Mouse (Mus musculus): ENCODE data around the gene Pik3r6. TPM values are rescaled to one million over a fixed set of nuclear protein-coding genes. Genes with fewer than 3 reads are reported as not detected.

Gene Pik3r6
- polyA plus RNA-seq, 1 experiment from 2014 or later: 4.3 TPM

DNA sequence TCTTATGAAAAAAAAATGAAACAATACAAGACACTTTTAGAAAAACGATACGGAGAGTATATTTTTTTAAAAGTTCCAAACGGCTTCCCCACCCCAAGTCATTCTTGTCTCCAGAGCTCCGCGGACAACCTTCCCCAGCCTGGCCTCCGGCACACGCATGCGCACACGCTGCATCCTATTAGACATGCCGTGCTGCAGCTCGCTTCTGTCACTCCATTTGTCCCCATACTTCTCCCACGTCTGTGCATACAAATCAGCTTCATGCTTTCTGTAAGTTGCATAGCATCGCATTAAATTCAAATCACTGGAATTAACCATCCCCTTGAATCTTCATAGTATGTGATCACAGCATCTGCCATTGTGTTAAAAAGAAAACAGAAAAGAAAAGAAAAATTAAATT, 80.4 kb downstream of the Pik3r6 start:
- Histone ChIP-seq H3K9me3 (replicated peaks) (no peaks in the 10 kb centered on the region), H3K4me1 (replicated peaks) (peaks cover 4% of the 10 kb centered on the region; the same call in 1 of the 2 replicates), H3K27ac (no peak overlapping the region), H3K4me2 (no peak overlapping the region), H3K36me3 (no peaks in the 10 kb centered on the region), H3K4me3 (no peak overlapping the region), H3K9ac (no peak overlapping the region), H3K27me3 (no peaks in the 10 kb centered on the region)
- ATAC-seq (replicated peaks; ENCODE audit: insufficient number of reproducible peaks, insufficient read depth, low FRiP score, low read depth): no peak
- WGBS: 85% methylated on average over 13 of the region's 13 CpGs

DNA sequence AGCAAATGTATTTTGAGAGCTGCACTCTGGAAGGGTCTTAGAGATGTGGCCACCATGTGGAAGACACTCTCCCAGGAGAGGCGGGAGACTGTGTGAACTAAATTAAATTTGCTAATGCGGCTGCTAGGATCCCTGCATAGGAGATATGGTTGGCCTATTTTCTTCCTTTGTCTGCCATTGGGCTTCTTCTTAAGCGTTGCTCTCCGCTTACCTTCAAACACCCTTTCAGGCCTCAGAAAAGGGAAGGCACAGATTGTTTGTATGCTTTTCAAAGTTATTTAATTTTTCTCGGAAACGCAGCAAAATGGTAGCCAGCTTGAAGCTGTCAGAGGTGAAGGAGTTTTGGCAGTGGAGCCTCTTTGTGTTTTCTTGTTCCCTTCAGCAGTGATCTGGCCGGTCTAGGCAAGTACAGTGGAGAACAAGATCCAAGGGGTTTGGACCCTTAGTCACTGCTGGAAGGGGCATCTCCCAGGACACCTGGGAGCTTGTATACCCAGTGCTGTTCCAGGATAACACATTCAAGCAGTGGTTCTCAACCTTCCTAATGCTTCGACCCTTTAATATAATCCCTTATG, 81.2 kb downstream of the Pik3r6 start:
- Histone ChIP-seq H3K4me2 (no peak overlapping the region), H3K4me3 (no peak overlapping the region), H3K36me3 (no peaks in the 10 kb centered on the region), H3K9ac (no peak overlapping the region), H3K27ac (no peak overlapping the region), H3K4me1 (replicated peaks) (peaks cover 5% of the 10 kb centered on the region; the same call in 1 of the 2 replicates), H3K9me3 (replicated peaks) (no peaks in the 10 kb centered on the region), H3K27me3 (no peaks in the 10 kb centered on the region)
- 68% methylated on average over 8 of the region's 8 CpGs for WGBS
- no peak for ATAC-seq (replicated peaks; ENCODE audit: insufficient number of reproducible peaks, insufficient read depth, low FRiP score, low read depth)

GRCm38 (mm10) chr11:68585890-68586289, 83.1 kb downstream of the Pik3r6 start:
- peak; percentile 65; the same call in 1 of the 2 replicates for ATAC-seq (replicated peaks; ENCODE audit: insufficient number of reproducible peaks, insufficient read depth, low FRiP score, low read depth)
- H3K27ac ChIP-seq: no peak overlapping the region
- no peaks in the 10 kb centered on the region for H3K27me3 ChIP-seq

DNA sequence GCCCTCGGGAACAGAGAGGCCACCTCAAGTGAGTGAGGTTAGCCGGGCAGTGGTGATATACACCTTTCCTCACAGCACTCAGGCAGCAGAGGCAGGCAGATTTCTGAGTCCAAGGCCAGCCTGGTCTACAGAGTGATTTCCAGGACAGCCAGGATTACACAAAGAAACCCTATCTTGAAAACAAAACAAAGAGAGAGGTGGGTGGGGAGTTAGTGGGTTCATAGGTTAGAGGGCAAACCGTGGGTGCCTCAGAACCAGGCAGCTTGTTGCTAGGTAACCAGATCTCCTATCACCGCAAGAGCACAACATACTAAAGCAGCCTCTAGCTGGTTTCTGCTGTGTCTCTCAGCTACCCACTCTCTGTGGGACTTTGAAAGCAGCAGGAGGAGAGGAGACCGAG, 83.9 kb downstream of the Pik3r6 start, which contains the start of gene Ccdc42:
TSS of gene Ccdc42 (plus strand) at position 301 of the 400 bp plus-strand sequence.
- H3K4me1 ChIP-seq (replicated peaks): peaks cover 21% of the 10 kb centered on the region
- H3K9ac ChIP-seq: no peak within 1 kb of the TSS
- no peaks in the 10 kb centered on the region for H3K36me3 ChIP-seq
- H3K4me3 ChIP-seq: no peak within 1 kb of the TSS
- no peaks in the 10 kb centered on the region for H3K9me3 ChIP-seq (replicated peaks)
- H3K27ac ChIP-seq: no peak within 1 kb of the TSS
- H3K4me2 ChIP-seq: no peak within 1 kb of the TSS
- WGBS: 68% methylated on average over 5 of the region's 5 CpGs
- ATAC-seq (replicated peaks; ENCODE audit: insufficient number of reproducible peaks, insufficient read depth, low FRiP score, low read depth): no peak
- no peaks in the 10 kb centered on the region for H3K27me3 ChIP-seq

More at GRCm38 (mm10) chr11:68585890-68586289, 83.1 kb downstream of the Pik3r6 start:
- H3K36me3 ChIP-seq: no peaks in the 10 kb centered on the region
- H3K9ac ChIP-seq: no peak overlapping the region
- no peak overlapping the region for H3K4me3 ChIP-seq
- 19% methylated on average over 3 of the region's 3 CpGs for WGBS
- no peak overlapping the region for H3K4me2 ChIP-seq
- no peaks in the 10 kb centered on the region for H3K9me3 ChIP-seq (replicated peaks)
- H3K4me1 ChIP-seq (replicated peaks): peaks cover 16% of the 10 kb centered on the region

DNA sequence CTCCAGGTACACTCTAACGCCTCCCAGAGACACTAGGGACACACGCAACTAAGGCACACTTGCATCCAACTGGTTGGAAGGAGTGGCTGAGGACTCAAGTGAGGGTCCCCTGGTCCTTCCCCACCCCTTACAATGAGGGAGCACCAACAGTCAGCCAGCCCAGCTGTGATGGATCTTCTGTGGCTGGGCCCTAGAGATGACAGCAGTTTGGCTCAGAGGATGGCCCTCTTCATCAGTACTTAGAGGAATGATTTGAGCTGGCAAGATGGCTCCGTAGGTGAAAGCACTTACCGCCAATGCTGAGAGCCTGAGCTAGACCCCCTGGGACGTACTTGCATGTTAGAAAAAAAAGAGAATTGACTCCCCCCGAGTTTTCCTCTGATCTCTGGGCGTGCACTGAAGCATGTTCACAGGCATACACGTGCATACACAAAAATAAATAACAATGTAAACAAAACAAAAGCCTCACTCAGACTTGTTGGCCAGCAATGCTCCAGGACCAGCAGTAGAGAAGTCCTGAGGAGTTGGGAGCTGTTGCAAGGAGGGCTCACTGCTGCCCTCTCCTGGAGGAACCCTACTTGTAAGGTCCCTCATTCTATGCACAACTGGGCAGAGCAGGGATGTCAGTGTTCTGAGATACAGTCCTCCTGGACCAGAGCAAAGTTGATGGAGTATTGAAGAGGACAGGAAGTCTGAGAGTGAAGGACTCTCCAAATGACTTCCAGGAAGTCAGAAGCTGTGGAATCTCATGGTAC, 86.4 kb downstream of the Pik3r6 start:
- H3K9ac ChIP-seq: no peak overlapping the region
- no peaks in the 10 kb centered on the region for H3K27me3 ChIP-seq
- H3K4me2 ChIP-seq: no peak overlapping the region
- H3K27ac ChIP-seq: no peak overlapping the region
- 61% methylated on average over 8 of the region's 8 CpGs for WGBS
- H3K9me3 ChIP-seq (replicated peaks): no peaks in the 10 kb centered on the region
- 0 out of 2 replicates have a peak, but pooled peaks have one; percentile 34 for ATAC-seq (replicated peaks; ENCODE audit: insufficient number of reproducible peaks, insufficient read depth, low FRiP score, low read depth)
- peaks cover 39% of the 10 kb centered on the region for H3K4me1 ChIP-seq (replicated peaks)
- H3K4me3 ChIP-seq: no peak overlapping the region
- no peaks in the 10 kb centered on the region for H3K36me3 ChIP-seq

DNA sequence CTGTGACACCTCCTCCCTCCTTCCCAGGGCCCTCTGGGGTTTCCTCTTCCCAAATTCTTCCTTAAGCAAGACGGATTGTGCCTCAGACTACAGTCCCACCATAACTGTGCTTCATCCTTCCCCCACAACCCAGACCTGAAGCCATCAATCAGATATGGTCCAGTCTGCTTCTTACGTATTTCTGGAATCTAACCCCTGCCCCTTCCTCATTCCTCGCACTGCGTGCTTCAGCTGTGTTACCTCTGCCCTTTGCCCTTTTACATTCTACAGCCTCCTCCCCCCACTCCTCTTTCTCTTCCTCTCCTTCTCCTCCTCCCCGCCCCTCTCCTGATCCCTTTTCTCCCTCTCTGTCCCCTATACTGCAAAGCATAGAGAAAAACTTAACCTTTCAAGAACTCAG, 88.9 kb downstream of the Pik3r6 start:
- Histone ChIP-seq H3K36me3 (no peaks in the 10 kb centered on the region), H3K27ac (no peak overlapping the region), H3K9me3 (replicated peaks) (no peaks in the 10 kb centered on the region), H3K4me3 (no peak overlapping the region), H3K27me3 (no peaks in the 10 kb centered on the region), H3K4me1 (replicated peaks) (peaks cover 40% of the 10 kb centered on the region), H3K4me2 (no peak overlapping the region), H3K9ac (no peak overlapping the region)
- no peak for ATAC-seq (replicated peaks; ENCODE audit: insufficient number of reproducible peaks, insufficient read depth, low FRiP score, low read depth)
- WGBS: 52% methylated on average over 5 of the region's 5 CpGs

DNA sequence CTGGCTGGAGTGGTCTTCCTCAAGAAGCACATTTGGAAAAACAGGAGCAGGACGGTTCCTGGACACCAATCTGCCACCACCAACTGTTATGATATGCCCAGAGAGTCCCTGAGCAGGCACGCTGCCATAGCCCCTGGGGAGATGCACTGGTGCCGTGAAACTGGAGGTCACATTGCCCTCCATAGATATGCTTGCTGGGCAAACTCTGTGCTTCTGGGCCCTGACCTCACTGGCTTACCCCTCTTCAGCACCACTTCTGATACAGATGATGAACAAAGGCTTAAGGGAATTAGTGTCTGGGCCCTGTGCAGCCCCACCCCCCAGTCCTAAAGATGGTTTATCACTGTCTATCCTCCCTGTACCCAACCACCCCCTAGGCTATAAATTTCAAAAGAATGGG, 90.4 kb downstream of the Pik3r6 start:
- no peak; the same call in 1 of the 2 replicates for ATAC-seq (replicated peaks; ENCODE audit: insufficient number of reproducible peaks, insufficient read depth, low FRiP score, low read depth)
- WGBS: 28% methylated on average over 3 of the region's 3 CpGs
- H3K9ac ChIP-seq: no peak overlapping the region
- H3K4me2 ChIP-seq: no peak overlapping the region
- H3K4me1 ChIP-seq (replicated peaks): peaks cover 40% of the 10 kb centered on the region
- no peaks in the 10 kb centered on the region for H3K36me3 ChIP-seq
- no peak overlapping the region for H3K4me3 ChIP-seq
- H3K27me3 ChIP-seq: no peaks in the 10 kb centered on the region
- no peaks in the 10 kb centered on the region for H3K9me3 ChIP-seq (replicated peaks)
- H3K27ac ChIP-seq: peak overlapping the region; percentile 52

DNA sequence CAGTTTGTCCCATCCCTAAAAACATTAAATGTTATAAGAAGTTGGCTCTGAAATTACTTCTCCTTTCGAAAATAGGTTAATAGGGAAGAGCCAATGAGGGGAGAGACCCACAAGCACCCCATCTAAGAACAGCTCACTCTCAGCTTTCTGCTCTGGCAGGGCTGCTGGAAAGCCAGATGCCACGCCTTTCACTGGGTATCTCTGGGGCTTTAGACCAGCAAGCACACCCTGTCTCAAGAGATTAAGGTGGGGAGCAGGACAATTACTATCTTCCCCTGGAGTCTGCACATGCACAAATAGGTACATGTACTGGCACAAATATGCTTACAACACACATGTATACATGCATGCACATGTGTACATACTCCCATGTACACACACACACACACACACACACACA, 95.1 kb downstream of the Pik3r6 start:
- H3K4me2 ChIP-seq: no peak overlapping the region
- no peak for ATAC-seq (replicated peaks; ENCODE audit: insufficient number of reproducible peaks, insufficient read depth, low FRiP score, low read depth)
- no peaks in the 10 kb centered on the region for H3K9me3 ChIP-seq (replicated peaks)
- no peaks in the 10 kb centered on the region for H3K27me3 ChIP-seq
- no peak overlapping the region for H3K9ac ChIP-seq
- H3K4me3 ChIP-seq: no peak overlapping the region
- WGBS: 81% methylated on average over 2 of the region's 2 CpGs
- H3K36me3 ChIP-seq: no peaks in the 10 kb centered on the region
- H3K27ac ChIP-seq: no peak overlapping the region
- peaks cover 50% of the 10 kb centered on the region for H3K4me1 ChIP-seq (replicated peaks)

DNA sequence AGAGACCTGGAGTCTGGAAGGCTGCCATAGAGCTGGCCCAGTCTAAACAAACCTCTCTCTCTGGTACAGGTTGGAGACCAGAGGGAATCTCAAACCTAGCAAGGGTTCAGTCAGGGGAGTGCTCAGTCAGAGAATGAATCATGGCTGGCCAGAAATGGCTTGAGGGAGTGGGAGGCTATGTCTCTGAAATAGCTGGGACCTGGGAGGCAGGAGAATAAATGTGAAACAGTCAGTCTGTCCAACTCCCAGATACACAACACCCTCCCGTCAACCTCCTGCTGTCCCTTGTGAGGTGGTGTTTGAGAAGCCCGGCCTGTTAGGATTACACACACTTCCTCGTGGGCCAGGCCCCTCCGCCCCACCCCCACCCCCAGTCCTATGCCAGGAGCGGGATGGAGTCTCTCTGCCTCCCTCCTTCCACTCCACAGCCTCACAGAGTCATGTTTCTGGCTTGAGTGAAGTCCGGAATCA, 97.8 kb downstream of the Pik3r6 start:
- ATAC-seq (replicated peaks; ENCODE audit: insufficient number of reproducible peaks, insufficient read depth, low FRiP score, low read depth): 0 out of 2 replicates have a peak, but pooled peaks have one; percentile 22
- Histone ChIP-seq H3K27me3 (no peaks in the 10 kb centered on the region), H3K27ac (peak overlapping the region; percentile 86), H3K4me2 (no peak overlapping the region), H3K9me3 (replicated peaks) (no peaks in the 10 kb centered on the region), H3K9ac (no peak overlapping the region), H3K36me3 (no peaks in the 10 kb centered on the region), H3K4me3 (no peak overlapping the region), H3K4me1 (replicated peaks) (peaks cover 39% of the 10 kb centered on the region)
- WGBS: 24% methylated on average over 6 of the region's 6 CpGs

GRCm38 (mm10) chr11:68601486-68601991, 98.7 kb downstream of the Pik3r6 start:
- Histone ChIP-seq H3K4me1 (replicated peaks) (peaks cover 39% of the 10 kb centered on the region), H3K36me3 (no peaks in the 10 kb centered on the region), H3K27ac (peak overlapping the region; percentile 86), H3K9me3 (replicated peaks) (no peaks in the 10 kb centered on the region), H3K4me3 (no peak overlapping the region), H3K27me3 (no peaks in the 10 kb centered on the region), H3K9ac (no peak overlapping the region), H3K4me2 (0 out of 2 replicates have a peak overlapping the region, but pooled peaks have one; percentile 5)
- ATAC-seq (replicated peaks; ENCODE audit: insufficient number of reproducible peaks, insufficient read depth, low FRiP score, low read depth): peak; percentile 37; the same call in 1 of the 2 replicates
- 12% methylated on average over 9 of the region's 9 CpGs for WGBS

All from heart, embryonic 15.5 days (tissue).